Mouse (Mus musculus) inflammation-experienced regulatory T-cells (primary cell): ENCODE results near the gene Fbxo6. TPM values are rescaled to one million over a fixed set of nuclear protein-coding genes. Genes with fewer than 3 reads are reported as not detected.

ENCODE experiments used
- polyA plus RNA-seq, 2 experiments: library from polyadenylated mRNA; unstranded; fragments of 100-300 nt; shearing (Covaris generic); gene quantifications; one replicate each; pipeline ENCODE4 v1.2.1; 2017

The Fbxo6 gene
- 10 to 100 TPM; 52.0 to 58.4 TPM for polyA plus RNA-seq

GRCm38 (mm10) chr4:148151267-148152168, at the start of gene Fbxo6:
TSS of gene Fbxo6 (minus strand) at chr4:148152140.

GRCm38 (mm10) chr4:148160436-148161390, 8.8 kb upstream of the Fbxo6 start, which contains the start of the genes Fbxo44 and Fbxo2:
TSS of gene Fbxo44 (minus strand) at chr4:148160482.
TSS of gene Fbxo2 (plus strand) at chr4:148160621.

GRCm38 (mm10) chr4:148130561-148131413, 21.2 kb downstream of the Fbxo6 start, which contains the start of gene Draxin:
TSS of gene Draxin (minus strand) at chr4:148130698.

GRCm38 (mm10) chr4:148130133-148130532, 21.8 kb downstream of the Fbxo6 start, which contains the start of gene Mad2l2:
TSS of gene Mad2l2 (plus strand) at chr4:148130384.

Other genes with a start within 250 kb of the Fbxo6 start
- 10 to 100 TPM; 39.1 to 40.3 TPM for gene Mfn2, start 247.4 kb downstream of the Fbxo6 start, polyA plus RNA-seq
- 10 to 100 TPM in 1 of 2 experiments, 1 to 10 TPM in 1; 5.8 to 11.6 TPM for gene Plod1, start 215.4 kb downstream of the Fbxo6 start, polyA plus RNA-seq
- 100 to 1,000 TPM in 1 of 2 experiments, 10 to 100 TPM in 1; 99.8 to 122 TPM for gene 2510039O18Rik, start 211.2 kb downstream of the Fbxo6 start, polyA plus RNA-seq
- under 1 TPM in 1 of 2 experiments, not detected in 1; 0.61 TPM for gene Nppb, start 166.4 kb downstream of the Fbxo6 start, polyA plus RNA-seq
- gene Nppa, start 151.4 kb downstream of the Fbxo6 start, polyA plus RNA-seq: 1 to 10 TPM in 1 of 2 experiments, not detected in 1; 1.0 TPM
- gene Clcn6, start 113.3 kb downstream of the Fbxo6 start, polyA plus RNA-seq: 10 to 100 TPM in 1 of 2 experiments, 1 to 10 TPM in 1; 6.3 to 11.0 TPM
- gene Mthfr, start 113.1 kb downstream of the Fbxo6 start, polyA plus RNA-seq: 10 to 100 TPM; 14.5 TPM
- gene Agtrap, start 64.1 kb downstream of the Fbxo6 start, polyA plus RNA-seq: 10 to 100 TPM; 13.1 to 17.6 TPM
- gene Mad2l2, start 21.8 kb downstream of the Fbxo6 start, polyA plus RNA-seq: 10 to 100 TPM; 39.3 to 41.3 TPM
- under 1 TPM in 1 of 2 experiments, not detected in 1; 0.07 TPM for gene Draxin, start 21.4 kb downstream of the Fbxo6 start, polyA plus RNA-seq
- 1 to 10 TPM; 2.7 to 5.8 TPM for gene Fbxo44, start 8.3 kb upstream of the Fbxo6 start, polyA plus RNA-seq
- gene Fbxo2, start 8.5 kb upstream of the Fbxo6 start, polyA plus RNA-seq: not detected
- gene Disp3, start 135.8 kb upstream of the Fbxo6 start, polyA plus RNA-seq: not detected